Mouse (Mus musculus) liver, postnatal 0 days (tissue): ENCODE results near the gene Ptbp2. TPM values are rescaled to one million over a fixed set of nuclear protein-coding genes. Genes with fewer than 3 reads are reported as not detected.

ENCODE experiments used
- ATAC-seq: fragments of 200-750 bp; cut with Nextera tagmentation; 2 replicates; pipeline ENCODE4 v1.8.0; 2017; ENCODE audit warnings: mild to moderate bottlenecking, moderate library complexity
- DNase-seq: peaks from one replicate; pipeline ENCODE4 v3.0.0-alpha.2; 2016
- H3K27ac ChIP-seq: fragments of 300-500 bp; sonication (generic); 2 replicates; pipeline ENCODE4 v1.5.1; 2014; ENCODE audit warnings: antibody characterized with exemption, moderate library complexity, mild to moderate bottlenecking, low read depth
- H3K27me3 ChIP-seq: fragments of 300-500 bp; sonication (generic); 2 replicates; pipeline ENCODE4 v1.6.1; 2014; ENCODE audit warnings: low read length, control low read depth, mixed read lengths; ENCODE audit not compliant: insufficient read depth
- H3K36me3 ChIP-seq: fragments of 300-500 bp; sonication (generic); replicated peaks from 2 replicates; pipeline ENCODE4 v1.6.1; 2014; ENCODE audit warnings: mild to moderate bottlenecking, control low read depth, low read length, moderate library complexity, mixed read lengths; ENCODE audit not compliant: insufficient read depth
- H3K4me1 ChIP-seq: fragments of 300-500 bp; sonication (generic); 2 replicates; pipeline ENCODE4 v1.6.1; 2014; ENCODE audit warnings: antibody characterized with exemption, mild to moderate bottlenecking, control low read depth; ENCODE audit not compliant: insufficient read depth
- H3K4me2 ChIP-seq: fragments of 300-500 bp; sonication (generic); 2 replicates; pipeline ENCODE4 v1.6.1; 2014; ENCODE audit warnings: low read depth, mild to moderate bottlenecking, low read length, moderate library complexity, mixed read lengths
- H3K4me3 ChIP-seq: fragments of 300-500 bp; sonication (generic); 2 replicates; pipeline ENCODE4 v1.5.1; 2014; ENCODE audit warnings: low read depth, low read length
- H3K9ac ChIP-seq: fragments of 300-500 bp; sonication (generic); replicated peaks from 2 replicates; pipeline ENCODE4 v1.6.1; 2014; ENCODE audit warnings: mild to moderate bottlenecking, moderate library complexity
- H3K9me3 ChIP-seq: fragments of 300-500 bp; sonication (generic); 2 replicates; pipeline ENCODE4 v1.6.1; 2016; ENCODE audit warnings: mild to moderate bottlenecking, control low read depth, low read length, mixed read lengths
- CTCF ChIP-seq: sonication (generic); IDR thresholded peaks from 2 replicates; pipeline ENCODE4 v1.5.1; 2016; ENCODE audit warnings: antibody characterized with exemption, low read depth
- EP300 ChIP-seq: IDR thresholded peaks from 2 replicates; pipeline ENCODE4 v1.6.1; 2016; ENCODE audit warnings: antibody characterized with exemption, low read depth, mild to moderate bottlenecking
- WGBS: fragments of 180-500 bp; shearing (Covaris S2); extraction: QIAGEN DNeasy Blood & Tissue Kit; methylation state at CpG from one replicate; pipeline ENCODE4 v1.1.7; 2014; ENCODE audit not compliant: insufficient replicate concordance; 5-methylcytosine and 5-hydroxymethylcytosine counted together
- polyA plus RNA-seq: library from polyadenylated mRNA; unstranded; fragments of >200 nt; fragmentation: Nextera tagmentation; extraction: Ambion mirVana; gene quantifications from 2 replicates; pipeline ENCODE4 v1.2.1, GENCODE M21; 2015

Gene Ptbp2
- polyA plus RNA-seq, 1 experiment from 2014 or later: 9.1 TPM

DNA sequence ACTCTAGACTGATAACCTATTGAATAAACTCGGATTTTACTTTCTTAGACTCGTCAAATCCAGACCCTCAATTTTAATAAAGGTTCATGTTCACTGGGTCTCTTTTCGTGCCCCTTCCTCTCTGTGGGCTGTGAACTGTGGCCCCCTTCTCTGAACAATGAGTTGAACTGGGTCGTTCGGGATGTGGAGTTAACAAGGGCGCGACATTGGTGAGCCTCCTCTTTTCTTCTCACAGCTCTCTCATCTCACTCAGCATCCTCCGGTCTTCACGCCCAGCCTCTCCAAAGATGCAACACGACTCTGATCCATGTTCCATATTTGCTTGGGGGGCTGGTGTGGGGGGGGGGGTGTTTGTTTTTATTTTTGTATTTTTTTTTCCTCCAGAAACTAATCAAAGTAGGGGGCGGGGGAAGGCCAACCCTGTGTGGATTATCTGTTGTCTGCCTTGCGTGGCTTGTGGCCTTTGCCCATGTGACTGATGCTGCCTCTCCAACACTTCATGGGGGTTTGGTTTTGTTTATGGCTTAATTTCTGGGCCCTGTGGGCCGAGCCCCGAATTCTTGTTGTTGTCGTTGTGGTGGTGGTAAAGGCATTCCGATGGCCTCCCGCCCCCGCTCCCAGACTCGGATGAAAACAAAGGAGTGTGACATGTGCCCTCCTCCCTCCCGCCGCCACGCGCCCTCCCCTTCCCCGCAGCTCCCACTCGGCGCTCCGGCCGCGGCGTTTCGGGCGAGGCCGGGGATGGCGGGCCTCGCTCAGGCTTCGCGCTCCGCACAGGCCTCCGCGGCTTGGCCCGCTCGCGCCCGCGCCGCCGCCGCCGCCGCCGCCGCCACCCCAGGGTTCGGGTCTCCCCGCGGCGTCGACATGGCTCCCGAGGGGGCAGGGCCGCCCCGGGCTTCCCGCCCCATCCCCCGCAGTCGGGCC is 2.0 kb downstream of the Ptbp2 start:
- Histone ChIP-seq H3K27ac (peak overlapping the region; percentile 96), H3K4me2 (peak overlapping the region; percentile 82), H3K9me3 (no peaks in the 10 kb centered on the region), H3K4me1 (peaks cover 14% of the 10 kb centered on the region), H3K9ac (peak overlapping the region; percentile 98), H3K27me3 (no peaks in the 10 kb centered on the region), H3K36me3 (no peaks in the 10 kb centered on the region; the same call in 1 of the 2 replicates), H3K4me3 (peak overlapping the region; percentile 95)
- TF ChIP-seq CTCF: no peak
- no peak for TF ChIP-seq EP300
- peak; percentile 64 for DNase-seq
- peak; percentile 19 for ATAC-seq
- WGBS: under 1% methylated on average over 35 of the region's 63 CpGs

DNA sequence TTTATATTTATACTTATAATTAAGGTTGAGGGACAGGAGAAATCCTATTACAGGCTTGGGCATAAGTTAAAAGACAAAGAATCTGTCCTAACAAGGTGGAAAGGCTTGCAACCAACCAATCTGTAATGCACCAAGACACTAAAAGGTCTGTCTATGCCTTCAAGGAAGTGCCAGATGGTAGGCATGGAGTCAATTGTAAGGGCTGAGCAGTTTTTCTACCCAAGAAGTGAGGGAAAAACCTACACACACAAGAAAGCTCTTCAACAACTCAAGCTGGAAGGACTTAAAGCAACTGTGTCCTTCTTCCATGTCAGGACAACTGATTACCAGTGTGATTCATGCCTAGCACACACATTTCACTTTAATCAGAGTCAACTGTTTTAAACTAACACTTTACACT is 3.4 kb downstream of the Ptbp2 start:
- H3K4me1 ChIP-seq: peaks cover 18% of the 10 kb centered on the region
- H3K9ac ChIP-seq: no peak overlapping the region
- ATAC-seq (no peak), DNase-seq (no peak)
- TF ChIP-seq CTCF (no peak), EP300 (no peak)
- H3K36me3 ChIP-seq: no peaks in the 10 kb centered on the region; the same call in 1 of the 2 replicates
- H3K27ac ChIP-seq: no peak overlapping the region
- no peaks in the 10 kb centered on the region for H3K27me3 ChIP-seq
- no peaks in the 10 kb centered on the region for H3K9me3 ChIP-seq
- no peak overlapping the region for H3K4me3 ChIP-seq
- H3K4me2 ChIP-seq: peak overlapping the region; percentile 47; the same call in 1 of the 2 replicates

DNA sequence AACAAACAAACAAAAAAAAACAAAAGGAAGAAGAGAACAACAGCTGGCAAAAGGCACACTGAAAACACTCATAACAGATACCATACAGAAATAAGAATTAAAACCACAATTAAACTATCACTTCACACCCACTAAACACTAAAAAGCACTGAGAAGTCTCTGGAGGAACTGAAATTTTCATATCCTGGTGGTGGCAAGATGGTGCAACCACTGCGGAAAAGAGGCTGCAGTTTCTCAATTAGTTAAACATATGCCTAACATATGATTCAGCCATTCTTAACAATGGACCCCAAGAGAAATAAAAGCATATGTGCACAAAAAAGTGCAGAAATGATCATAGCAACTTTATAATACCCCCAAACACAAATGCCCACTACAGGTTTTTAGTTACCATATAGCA is 5.0 kb downstream of the Ptbp2 start:
- DNase-seq: no peak
- 0 out of 2 replicates have a peak overlapping the region, but pooled peaks have one; percentile 45 for H3K27ac ChIP-seq
- ATAC-seq: no peak
- 70% methylated on average over 1 of the region's 1 CpGs for WGBS
- H3K36me3 ChIP-seq: no peaks in the 10 kb centered on the region; the same call in 1 of the 2 replicates
- peaks cover 18% of the 10 kb centered on the region for H3K4me1 ChIP-seq
- H3K9ac ChIP-seq: no peak overlapping the region
- H3K9me3 ChIP-seq: no peaks in the 10 kb centered on the region
- H3K4me2 ChIP-seq: peak overlapping the region; percentile 29
- TF ChIP-seq EP300 (no peak), CTCF (no peak)
- no peak overlapping the region for H3K4me3 ChIP-seq
- H3K27me3 ChIP-seq: no peaks in the 10 kb centered on the region

DNA sequence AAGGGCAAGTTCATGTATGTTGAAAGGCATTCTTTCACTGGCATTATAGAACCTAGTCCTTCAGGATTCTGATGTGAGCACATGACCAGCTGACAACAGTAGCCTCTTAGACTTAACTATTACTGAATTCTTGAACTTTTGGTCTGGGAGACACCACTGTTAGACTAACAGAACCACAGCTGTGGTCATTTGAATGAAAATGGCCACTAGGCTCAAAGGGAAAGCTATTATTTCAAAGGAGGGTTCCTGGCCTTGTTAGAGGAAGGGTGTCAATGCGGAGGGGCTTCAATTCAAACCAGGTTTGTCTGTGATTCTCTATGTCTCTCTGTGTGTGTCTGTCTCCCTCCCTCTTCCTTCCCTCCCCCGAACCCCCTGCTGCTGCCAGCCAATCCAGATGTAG is 5.8 kb downstream of the Ptbp2 start:
- 81% methylated on average over 2 of the region's 2 CpGs for WGBS
- Histone ChIP-seq H3K9ac (no peak overlapping the region), H3K4me1 (peaks cover 16% of the 10 kb centered on the region), H3K4me2 (0 out of 2 replicates have a peak overlapping the region, but pooled peaks have one; percentile 9), H3K27me3 (no peaks in the 10 kb centered on the region), H3K27ac (no peak overlapping the region), H3K4me3 (no peak overlapping the region), H3K9me3 (no peaks in the 10 kb centered on the region), H3K36me3 (no peaks in the 10 kb centered on the region; the same call in 1 of the 2 replicates)
- ATAC-seq (no peak), DNase-seq (no peak)
- TF ChIP-seq EP300 (no peak), CTCF (no peak)

DNA sequence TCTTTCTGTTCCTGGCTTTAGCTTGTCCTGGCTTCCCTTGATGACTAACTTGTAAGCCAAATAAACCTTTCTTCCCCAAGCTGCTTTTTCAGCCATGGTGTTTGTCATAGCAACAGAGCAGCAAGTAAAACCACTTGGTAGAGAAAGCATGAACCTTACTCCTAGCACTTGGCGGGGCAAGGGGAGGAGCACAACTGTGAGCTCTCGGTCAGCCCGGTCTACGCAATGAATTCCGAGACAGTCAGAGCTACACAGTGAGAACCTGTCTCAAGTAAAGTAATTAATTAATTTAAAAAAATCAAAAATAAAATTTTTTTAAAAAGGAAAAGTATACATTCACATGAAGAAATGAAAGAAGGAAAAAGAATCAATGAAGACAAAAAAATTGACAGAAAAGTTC is 8.1 kb downstream of the Ptbp2 start:
- DNase-seq: no peak
- 80% methylated on average over 5 of the region's 5 CpGs for whole genome bisulfite sequencing

DNA sequence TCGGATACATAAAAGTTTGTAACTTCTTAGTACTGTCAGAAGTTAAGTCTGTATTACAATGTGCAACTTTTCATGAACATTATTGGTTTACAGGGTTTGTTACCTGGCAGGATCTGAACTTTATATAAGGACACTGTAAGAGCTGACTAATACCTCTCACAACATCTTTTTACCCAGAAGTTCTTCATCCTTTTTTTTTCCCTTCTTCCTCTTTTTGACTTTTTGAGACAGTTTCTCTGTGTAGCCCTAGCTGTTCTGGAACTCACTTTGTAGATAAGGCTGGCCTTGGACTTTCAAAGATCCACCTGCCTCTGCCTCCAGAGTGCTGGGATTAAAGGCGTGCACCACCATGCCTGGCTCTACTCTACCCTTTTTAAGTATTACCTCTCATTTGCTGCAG is 11.5 kb downstream of the Ptbp2 start:
- H3K36me3 ChIP-seq: no peaks in the 10 kb centered on the region; the same call in 1 of the 2 replicates
- DNase-seq (no peak), ATAC-seq (no peak)
- TF ChIP-seq CTCF (no peak), EP300 (no peak)
- no peak overlapping the region for H3K4me2 ChIP-seq
- no peaks in the 10 kb centered on the region for H3K9me3 ChIP-seq
- WGBS: 72% methylated on average over 2 of the region's 2 CpGs
- no peak overlapping the region for H3K4me3 ChIP-seq
- peaks cover 8% of the 10 kb centered on the region; the same call in 1 of the 2 replicates for H3K4me1 ChIP-seq
- H3K9ac ChIP-seq: no peak overlapping the region
- H3K27ac ChIP-seq: no peak overlapping the region
- no peaks in the 10 kb centered on the region for H3K27me3 ChIP-seq

More for the DNA sequence above, 8.1 kb downstream of the Ptbp2 start:
- H3K4me3 ChIP-seq: no peak overlapping the region
- no peaks in the 10 kb centered on the region for H3K27me3 ChIP-seq
- H3K9me3 ChIP-seq: no peaks in the 10 kb centered on the region
- no peak overlapping the region for H3K9ac ChIP-seq
- H3K4me2 ChIP-seq: no peak overlapping the region
- peaks cover 19% of the 10 kb centered on the region for H3K4me1 ChIP-seq
- H3K36me3 ChIP-seq: no peaks in the 10 kb centered on the region; the same call in 1 of the 2 replicates
- H3K27ac ChIP-seq: no peak overlapping the region
- no peak for ATAC-seq
- TF ChIP-seq EP300 (no peak), CTCF (no peak)
